Mouse (Mus musculus) frontal cortex, adult (tissue): Measurements from ENCODE around the gene Ccnf.

ENCODE experiments used
- ATAC-seq: cut with Nextera tagmentation; 2 replicates; pipeline ENCODE4 v1.9.2; 2017; ENCODE audit warnings: mild to moderate bottlenecking, moderate library complexity, mixed read lengths; ENCODE audit not compliant: low TSS enrichment

The Ccnf gene

DNA sequence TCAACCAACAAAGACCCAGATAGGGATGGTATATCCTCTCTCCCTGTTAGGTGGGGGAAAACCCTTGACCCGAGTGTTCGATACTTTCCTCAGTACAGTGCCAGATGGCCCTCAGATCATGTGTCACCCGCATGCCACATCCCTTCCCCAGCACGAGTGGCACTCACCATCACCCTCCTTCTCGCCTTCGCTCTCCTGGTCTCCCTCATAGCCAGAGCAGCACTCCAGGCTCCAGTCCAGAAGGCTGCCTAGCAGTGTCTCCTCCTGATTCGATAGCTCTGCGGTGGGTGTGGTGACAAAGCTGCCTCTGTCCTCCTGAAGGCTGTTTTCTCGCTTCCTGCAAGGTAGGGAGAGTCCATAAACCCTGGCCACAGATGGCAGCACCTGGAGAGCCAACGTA, 26.5 kb downstream of the Ccnf start:
- no peak for ATAC-seq

DNA sequence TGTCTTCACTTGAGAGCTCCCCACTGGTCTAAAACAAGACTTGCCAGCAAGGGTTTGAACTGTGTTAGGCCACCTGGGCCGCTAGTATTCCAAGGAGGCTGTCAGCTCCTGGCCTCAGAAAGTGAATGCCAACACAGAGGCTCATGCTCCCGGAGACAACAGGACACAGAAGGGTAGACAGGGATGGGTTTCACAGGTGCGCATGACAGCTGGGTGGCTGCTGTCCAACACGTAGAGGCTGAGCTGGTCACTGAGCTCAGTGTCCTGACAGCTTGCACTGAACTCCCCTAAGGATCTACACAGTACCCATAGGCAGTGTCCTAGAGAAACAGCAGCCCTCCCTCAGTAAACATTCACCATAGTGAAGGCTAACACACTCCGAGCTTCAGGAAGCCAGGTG, 27.8 kb downstream of the Ccnf start:
- no peak for ATAC-seq

DNA sequence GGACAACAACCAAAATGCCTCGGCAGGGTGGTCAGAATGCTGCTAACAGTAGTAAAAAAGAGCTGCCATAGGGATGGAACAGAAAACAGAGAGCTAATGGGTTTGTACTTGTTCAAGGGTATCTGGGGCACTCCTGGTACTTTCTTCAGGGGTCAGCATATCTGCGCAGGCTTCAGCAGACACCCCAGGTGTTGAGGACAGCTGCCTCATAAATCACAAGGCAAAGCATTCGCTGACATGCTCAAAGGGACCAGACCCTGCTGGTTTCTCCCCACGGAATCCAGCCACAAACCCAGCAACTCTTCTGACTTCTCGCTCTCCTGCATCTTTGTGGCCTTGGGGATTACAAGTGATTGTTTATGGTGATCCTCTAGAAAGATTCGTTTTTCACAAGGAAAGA, 28.6 kb downstream of the Ccnf start:
- ATAC-seq: no peak

DNA sequence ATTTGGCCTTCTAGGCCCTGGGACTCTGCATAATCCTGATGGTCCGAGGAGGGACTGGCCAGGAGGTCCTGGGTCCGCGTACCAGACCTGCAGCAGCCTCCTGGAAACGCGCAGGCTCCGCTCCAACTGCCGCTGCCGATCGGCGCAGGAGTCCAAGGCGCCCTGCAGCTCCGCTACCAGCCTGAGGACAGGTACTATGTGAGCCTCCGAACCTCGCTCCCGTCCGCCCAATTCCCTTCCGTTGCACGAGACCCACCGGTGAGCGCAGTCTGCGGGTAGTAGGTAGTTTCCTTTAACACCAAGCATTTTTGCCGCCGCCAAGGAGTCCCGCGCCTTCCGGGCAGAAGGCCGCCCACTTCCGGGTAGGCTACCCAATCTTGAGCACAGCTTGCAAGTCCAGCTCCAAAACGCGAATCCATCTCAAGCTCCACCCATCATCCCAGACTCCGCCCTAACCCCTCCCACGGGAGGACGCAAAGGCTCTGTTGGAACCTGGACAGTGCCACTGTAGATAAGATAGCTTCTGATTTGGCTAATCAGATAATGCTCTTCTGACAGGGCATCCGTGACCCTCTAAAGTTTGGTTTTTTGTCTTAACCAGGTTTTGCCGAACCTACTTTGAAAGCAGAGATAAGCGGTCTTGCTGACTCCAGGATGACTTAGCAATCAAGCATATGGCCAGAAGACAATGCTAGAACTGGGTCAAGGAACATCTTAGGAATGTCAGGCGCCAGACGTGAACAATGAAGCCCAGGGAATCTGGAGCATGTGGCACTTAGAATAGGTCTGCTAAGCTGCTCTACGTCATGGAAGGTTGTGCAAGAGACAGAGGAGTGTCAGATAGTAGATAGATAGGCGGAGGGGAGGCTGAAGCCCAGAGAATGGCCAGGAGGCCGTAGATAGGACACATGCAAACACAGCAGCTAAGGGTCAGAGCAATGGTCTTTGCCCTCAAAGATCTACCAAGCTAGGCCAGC, 30.6 kb downstream of the Ccnf start, which contains the start of gene Tedc2:
Gene Tedc2, minus strand, starts transcription at position 417 of the 977 bp plus-strand sequence.
- peak; percentile 96 for ATAC-seq

DNA sequence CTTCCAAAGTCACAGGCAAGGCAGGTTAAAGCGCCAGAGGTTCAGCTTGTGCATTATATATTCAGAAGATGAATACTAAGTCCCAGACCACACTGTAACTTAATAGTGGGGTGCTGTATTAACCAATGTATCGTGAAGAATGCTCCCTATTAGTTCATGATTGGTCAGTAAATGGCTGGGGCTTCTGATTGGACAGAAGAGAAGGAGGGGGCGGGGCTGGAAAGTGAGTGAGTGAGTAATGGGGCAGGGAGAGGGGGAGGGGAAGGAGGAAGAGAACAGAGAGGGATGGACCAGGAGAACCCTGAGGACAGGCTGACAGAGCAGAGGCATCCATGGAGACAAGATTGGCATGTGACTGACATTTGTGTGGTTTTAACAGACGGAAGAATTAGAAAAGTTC, 34.4 kb downstream of the Ccnf start:
- no peak for ATAC-seq

DNA sequence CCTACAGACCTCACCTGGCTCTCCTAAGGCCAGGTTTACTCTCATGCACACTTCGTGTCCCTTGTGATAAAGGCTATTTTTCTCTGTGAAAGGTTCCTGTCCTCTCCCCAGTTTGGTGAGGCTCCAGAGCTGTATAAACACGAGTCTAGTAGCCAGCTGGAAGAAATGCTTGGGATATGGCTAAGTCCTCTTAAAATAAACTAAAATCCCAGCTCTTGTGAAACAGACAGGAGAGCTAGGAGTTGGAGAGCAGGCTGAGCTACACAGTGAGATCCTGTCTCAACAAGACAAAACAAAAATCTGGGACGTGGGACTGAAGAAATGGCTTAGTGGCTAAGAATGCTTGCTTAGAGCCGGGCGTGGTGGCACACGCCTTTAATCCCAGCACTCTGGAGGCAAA, 38.1 kb downstream of the Ccnf start:
- ATAC-seq: no peak

DNA sequence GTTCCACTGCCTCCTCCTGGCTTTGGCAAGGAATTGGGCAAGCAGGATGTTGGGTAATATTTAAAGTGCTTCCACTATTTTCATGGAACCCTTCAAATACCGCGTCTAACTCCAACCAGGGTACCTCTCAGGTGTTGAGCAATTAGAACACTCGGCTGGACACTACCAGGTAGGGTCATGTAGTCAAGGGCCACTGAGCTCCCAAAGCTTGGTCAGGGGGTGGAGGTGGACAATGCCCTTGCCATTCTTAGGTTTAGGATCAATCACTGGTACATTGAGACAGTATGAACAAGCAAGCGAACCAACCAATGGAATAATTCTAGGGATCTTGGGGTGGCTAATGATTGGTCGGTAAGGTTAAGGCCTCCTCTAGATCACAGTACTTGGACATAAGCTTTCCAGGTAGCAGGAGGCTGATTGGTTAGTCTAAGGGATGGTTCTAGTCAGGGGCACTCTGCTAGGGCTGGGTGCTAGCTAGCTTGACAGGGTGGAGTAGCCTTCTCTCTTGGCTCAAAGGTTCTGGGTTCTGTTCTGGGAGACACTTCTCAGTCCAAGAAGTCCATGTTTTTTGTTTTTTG, 38.8 kb downstream of the Ccnf start:
- no peak for ATAC-seq

DNA sequence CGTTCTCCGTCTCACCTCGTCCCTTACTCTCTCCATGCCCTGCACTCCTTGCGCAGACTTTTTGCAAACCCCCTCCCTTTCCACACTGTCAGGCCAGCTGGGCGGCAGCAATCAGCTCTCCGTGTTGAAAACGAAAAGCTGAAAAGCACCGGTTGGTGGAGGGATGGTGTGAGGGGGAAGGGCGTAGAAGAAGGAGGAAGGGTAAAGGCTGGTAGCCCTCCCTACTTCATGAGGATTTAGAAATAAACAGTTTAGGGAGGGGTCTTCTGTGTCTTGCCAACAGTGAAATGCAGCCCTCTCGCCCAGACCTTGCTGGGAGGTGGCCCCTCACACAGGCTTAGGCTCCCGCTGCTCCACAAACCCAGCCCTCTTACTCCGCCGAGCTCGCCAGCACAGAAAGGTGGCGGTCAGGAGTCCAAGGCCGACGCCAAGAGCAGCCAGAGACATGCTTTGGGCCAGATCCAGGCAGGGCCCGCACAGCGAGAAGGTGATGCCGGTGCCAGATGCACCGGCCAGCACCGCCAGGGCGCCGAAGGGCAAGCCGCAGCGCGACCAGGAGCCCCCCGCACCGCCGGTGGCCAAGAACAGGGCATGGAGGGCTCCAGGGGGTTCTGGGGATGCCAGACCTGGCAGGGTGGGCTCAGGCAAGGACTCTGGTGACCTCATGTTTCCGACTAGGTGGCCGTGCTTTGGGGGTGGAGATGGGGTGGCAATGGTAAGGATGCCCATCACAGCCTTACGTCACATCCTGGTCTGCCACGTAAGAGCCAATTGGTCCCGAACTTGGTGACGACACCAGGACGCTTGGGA, 39.4 kb downstream of the Ccnf start:
- peak; percentile 74 for ATAC-seq

DNA sequence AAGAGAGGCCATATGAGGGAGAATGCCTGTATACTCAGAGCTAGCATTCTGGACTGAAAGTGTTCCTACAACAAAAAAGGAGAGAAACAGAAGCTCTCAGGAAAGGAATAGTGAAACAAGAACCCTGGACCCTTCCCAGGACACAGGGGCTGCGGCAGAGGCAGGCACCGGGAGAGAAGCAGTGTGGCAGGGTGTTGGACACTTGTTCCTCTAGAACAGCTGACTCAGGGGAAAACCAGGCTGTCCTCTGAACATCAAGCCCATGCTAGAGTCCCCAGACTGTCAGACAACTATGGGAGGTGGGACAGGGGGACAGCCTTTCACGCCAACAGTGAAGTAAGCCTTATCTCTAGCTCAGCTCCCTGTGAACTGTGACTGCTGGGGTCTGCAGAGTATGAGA, 40.7 kb downstream of the Ccnf start:
- no peak for ATAC-seq

DNA sequence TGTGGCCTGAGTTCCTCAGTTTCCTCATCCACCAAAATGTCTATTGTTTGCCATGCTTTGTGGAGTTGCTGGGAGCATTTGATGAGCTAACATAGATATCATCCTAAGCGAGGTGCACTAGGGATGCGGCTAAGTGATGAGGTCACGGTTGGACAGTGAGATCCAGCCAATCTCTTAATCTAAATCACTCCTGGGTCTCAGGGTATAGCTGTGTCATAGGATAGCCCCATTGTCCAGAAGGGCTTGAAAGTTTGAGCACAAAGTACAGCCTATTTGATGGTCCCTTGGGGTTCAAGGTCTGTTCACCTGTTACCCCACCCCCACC, 41.4 kb downstream of the Ccnf start:
- no peak for ATAC-seq

DNA sequence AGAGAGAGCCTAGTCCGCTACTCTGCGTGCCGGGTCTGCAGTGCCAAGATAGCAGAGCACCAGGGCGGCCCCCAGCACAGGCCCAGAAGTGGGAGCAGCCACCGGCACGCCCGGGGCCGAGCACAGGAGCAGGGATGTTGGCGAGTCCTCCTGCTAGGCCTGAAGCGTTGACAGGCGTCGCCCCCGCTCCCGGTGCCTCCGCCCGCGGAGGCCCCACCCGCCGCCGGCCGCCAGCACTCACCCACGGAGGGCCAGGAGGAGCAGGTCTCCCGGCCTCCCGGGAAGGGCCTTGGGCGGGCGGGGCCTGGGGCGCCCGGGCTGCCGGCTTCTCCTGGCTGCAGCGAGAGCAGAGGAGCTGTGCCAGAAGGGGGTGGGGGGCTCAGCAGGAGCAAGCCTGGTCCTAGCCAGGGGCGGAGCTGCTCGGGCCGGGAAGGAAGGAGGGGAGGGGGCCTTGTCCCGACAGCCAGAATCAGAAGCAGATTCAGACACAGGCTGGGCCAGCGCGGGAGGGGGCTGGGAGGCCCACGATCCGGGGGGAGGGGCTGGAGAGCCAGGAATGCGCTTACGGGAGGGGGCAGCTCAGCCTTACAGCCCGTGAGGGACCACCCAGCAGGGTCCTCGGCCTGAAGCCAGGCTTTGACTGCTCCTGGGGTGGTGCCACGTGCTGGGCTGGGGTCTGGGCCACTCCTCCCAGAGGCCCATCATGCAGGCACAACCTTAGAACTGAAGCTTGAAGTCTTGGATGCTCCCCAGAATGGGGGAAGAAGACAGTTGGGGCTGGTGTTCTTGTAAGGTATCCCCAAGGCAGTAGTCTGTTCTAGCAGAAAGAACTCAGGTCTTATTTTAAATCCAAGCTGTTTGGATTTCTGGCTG, 42.0 kb downstream of the Ccnf start, which contains the start of gene Ntn3:
Gene Ntn3, minus strand, starts transcription at position 489 of the 873 bp plus-strand sequence.
- no peak for ATAC-seq

DNA sequence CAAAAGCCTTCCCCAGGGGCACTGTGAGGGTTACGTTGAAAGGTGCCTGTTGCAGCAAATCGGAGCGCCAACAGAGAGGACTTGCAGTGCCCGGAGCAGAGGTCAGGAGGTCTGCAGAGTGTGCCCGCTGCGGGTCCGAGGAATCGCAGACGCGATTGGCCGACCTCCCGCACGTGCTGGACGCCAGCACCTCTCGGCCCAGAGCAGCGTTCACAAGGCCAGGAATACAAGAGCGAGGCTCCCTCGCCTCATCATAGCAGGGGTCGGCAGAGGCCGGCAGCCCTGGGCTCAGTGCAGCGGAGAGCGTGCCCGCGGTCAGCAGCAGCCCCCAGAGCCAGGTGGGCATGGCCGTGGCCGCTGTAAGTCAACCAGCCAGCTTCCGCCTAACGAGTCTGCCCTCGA, 42.6 kb downstream of the Ccnf start:
- no peak for ATAC-seq

DNA sequence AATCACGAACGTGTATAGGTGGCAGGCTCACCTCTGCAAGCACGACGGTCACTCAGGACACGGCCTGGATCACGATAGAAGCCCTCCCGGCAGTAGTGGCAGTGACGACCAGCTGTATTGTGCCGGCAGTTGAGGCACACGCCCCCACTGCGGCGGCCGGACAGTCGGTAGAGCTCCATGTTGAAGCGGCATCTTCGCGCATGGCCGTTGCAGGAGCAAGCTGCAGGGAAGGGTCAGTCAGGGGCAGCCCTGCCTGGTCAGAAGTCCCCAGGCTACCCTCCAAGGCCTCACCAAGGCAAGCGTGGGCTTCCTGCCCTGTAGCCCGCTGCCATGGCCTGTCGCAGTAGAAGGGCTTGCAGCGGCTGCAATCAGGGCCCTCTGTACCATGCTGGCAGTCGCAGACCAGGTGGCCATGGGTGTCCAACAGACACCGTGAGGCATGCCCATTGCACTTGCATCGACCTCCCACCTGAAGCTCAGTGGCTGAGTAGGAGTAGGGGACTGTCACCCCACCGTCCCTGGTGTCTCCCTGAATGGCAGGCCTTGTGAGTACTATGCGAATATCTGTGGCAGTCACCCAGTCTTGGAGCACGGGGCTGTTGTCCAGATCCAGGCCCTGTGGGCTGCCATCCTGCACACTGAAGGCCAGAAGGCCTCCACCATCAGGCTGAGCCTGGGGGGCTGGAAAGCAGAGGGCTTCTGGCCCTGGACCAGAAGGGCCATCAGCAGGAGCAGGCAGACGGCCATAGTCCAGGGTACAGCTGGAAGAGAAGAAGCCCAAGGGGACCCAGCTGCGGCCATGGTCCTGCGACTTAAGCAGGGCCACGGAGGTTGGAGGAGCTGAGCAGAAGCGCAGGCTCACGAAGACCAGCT, 43.3 kb downstream of the Ccnf start:
- no peak for ATAC-seq

DNA sequence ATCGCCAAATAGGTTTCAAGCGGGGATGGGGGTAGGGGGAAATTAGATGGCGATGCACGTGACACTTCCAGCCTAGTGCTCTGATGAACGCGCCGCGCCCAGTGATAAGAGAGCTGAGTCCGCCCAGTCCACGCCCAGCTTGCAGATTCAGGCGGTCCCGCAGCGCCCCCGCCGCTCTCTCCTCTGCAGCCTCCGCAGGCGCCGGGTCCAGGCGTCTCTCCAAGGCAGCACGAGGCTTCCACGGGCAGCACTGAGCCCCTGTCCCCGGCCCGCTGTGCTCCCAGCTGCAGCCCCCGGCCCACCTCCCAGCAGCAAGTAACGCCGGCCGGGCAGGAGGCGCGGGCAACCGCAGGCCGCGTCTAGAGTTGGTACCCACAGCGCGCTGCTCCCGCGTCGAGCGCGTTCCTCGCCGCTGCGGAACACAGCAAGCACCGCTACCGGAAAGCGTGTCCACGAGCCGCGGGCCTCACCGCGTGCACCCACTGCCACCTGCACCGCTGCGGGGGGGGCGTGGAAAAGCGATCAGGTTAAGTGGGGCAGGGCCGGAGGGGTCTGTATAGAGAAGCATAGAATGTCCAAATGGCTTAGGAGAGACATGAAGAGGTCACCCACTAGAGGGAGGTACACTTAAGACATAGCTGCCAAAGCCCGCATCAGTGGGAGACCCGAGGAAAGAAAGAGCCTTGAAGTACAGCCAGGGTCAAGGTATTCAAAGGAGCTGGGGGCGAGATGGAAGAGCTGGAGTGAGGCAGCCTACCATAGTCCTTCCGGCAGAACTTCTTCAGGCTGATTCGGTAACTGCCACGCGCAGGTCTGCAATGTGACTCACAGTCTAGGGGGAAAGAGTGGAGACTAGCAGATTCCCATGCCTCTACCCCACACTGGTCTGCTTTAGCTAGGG, 44.6 kb downstream of the Ccnf start:
- ATAC-seq: peak; percentile 36; the same call in 1 of the 2 replicates

DNA sequence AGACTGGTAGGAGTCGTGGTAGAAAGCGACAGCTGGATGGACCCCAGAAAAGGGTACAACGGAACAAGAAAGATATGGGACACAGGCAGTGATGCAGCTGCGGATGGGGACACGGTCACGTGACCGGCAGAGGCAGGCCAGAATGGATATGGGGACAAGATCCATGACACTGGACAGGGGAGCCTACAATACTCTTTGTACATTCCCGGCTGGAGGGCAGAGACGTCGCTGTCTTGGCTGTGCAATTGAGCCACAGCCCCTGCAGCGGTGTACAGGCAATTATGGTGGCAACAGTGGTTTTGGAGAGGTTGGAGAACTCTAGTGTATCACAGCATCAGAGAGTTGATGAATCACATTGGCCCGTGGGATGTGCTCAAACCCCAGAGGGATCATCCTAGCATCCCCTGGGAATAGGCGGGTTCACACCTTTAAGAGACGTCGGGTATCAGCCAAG, 45.3 kb downstream of the Ccnf start:
- 0 out of 2 replicates have a peak, but pooled peaks have one; percentile 8 for ATAC-seq

DNA sequence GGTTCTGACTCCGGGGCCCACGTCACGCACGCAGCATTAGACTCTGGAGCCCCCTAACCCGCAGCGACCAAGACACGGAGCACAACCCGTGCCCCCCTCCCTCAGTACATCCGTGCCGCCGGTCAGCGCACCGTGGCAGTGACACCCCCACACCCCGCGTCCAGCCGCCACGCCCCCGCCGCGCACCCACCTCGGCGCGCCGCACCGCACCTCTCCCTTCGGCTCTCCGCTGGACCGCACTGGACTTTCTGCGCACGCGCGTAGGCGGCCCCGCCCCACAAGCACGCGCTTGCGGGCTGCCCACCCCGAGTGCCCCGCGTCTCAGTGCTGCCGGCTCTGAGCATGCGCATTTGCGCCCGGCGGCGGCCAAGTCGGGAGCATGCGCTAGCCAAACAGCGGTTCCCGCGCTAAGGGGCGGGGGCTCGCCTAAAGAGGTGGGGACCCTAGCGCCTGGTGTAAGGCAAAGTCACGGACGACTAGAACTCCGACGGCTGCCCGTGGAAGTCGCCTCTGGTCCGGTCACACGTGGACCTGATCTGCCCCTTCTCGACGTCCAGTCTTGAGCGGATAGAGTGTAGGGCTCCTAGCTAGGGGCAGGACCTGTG, 45.9 kb downstream of the Ccnf start, which contains the start of gene Tbc1d24:
Gene Tbc1d24, minus strand, starts transcription at position 279 of the 605 bp plus-strand sequence.
- peak; percentile 48 for ATAC-seq

DNA sequence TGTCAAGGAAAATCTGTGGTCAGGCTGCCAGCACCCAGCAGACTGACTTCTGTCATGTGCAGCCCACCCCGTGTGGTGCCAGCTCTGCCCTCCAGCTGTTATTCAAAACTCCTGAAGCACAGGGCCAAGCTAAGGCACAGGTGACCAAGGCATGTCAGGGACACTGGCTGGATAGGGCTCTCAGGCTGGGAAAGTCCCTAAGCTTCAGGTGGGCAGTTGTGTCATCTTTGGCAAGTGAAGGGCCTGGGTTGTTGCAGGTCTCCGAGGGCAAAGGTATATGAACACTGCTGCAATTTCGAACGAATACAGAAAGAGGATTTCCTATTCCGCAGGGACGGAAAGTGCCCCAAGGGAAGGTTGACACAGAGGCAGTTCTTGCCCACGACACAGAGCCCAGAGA, 46.4 kb downstream of the Ccnf start:
- no peak for ATAC-seq
